Mouse (Mus musculus) embryonic facial prominence, embryonic 10.5 days (tissue): ENCODE data around the gene Mfsd5. TPM values are rescaled to one million over a fixed set of nuclear protein-coding genes. Genes with fewer than 3 reads are reported as not detected.
A peak's percentile ranks its signal among the peaks of the same experiment; 100 is the strongest.

ENCODE experiments used
- DNase-seq: peaks from one replicate; pipeline ENCODE4 v3.0.0-alpha.2; 2017; ENCODE audit warnings: low spot score
- H3K27ac ChIP-seq: fragments of 300-500 bp; sonication (generic); replicated peaks from 2 replicates; pipeline ENCODE4 v1.5.1; 2016; ENCODE audit warnings: mild to moderate bottlenecking
- H3K27me3 ChIP-seq: fragments of 300-500 bp; sonication (generic); replicated peaks from 2 replicates; pipeline ENCODE4 v1.6.1; 2016; ENCODE audit warnings: low read depth, mild to moderate bottlenecking; ENCODE audit not compliant: poor library complexity, severe bottlenecking
- H3K36me3 ChIP-seq: fragments of 300-500 bp; sonication (generic); replicated peaks from 2 replicates; pipeline ENCODE4 v1.6.1; 2016; ENCODE audit warnings: mild to moderate bottlenecking, moderate library complexity
- H3K4me1 ChIP-seq: fragments of 300-500 bp; sonication (generic); 2 replicates; pipeline ENCODE4 v1.6.1; 2016
- H3K4me3 ChIP-seq: fragments of 300-500 bp; sonication (generic); 2 replicates; pipeline ENCODE4 v1.5.1; 2016; ENCODE audit warnings: mild to moderate bottlenecking, moderate library complexity
- H3K9me3 ChIP-seq: fragments of 300-500 bp; sonication (generic); 2 replicates; pipeline ENCODE4 v1.6.1; 2016; ENCODE audit warnings: mild to moderate bottlenecking
- WGBS: fragments of 180-500 bp; shearing (Covaris S2); methylation state at CpG from one replicate; pipeline ENCODE4 v1.1.7; 2016; 5-methylcytosine and 5-hydroxymethylcytosine counted together
- polyA plus RNA-seq: library from polyadenylated mRNA; unstranded; fragments of >200 nt; fragmentation: Nextera tagmentation; extraction: Ambion mirVana; gene quantifications from 2 replicates; pipeline ENCODE4 v1.2.1, GENCODE M21; 2016

The Mfsd5 gene
- polyA plus RNA-seq, 1 experiment from 2014 or later: 63.2 TPM

GRCm38 (mm10) chr15:102310074-102310845 is 31.0 kb downstream of the Mfsd5 start:
- no peak overlapping the region for H3K4me3 ChIP-seq
- no peaks in the 10 kb centered on the region for H3K9me3 ChIP-seq
- H3K27me3 ChIP-seq: no peaks in the 10 kb centered on the region
- WGBS: 80% methylated on average over 10 of the region's 10 CpGs
- DNase-seq: no peak
- H3K27ac ChIP-seq: no peak overlapping the region
- peaks cover 97% of the 10 kb centered on the region for H3K36me3 ChIP-seq
- H3K4me1 ChIP-seq: no peaks in the 10 kb centered on the region

- no peak for DNase-seq
- Histone ChIP-seq H3K4me3 (no peak overlapping the region), H3K9me3 (no peaks in the 10 kb centered on the region), H3K27ac (no peak overlapping the region), H3K4me1 (peaks cover 4% of the 10 kb centered on the region; the same call in 1 of the 2 replicates), H3K36me3 (peaks cover 97% of the 10 kb centered on the region), H3K27me3 (no peaks in the 10 kb centered on the region)
Measured at GRCm38 (mm10) chr15:102311489-102311888, 32.2 kb downstream of the Mfsd5 start.

- H3K4me3 ChIP-seq: no peak overlapping the region
- no peaks in the 10 kb centered on the region for H3K9me3 ChIP-seq
- peaks cover 95% of the 10 kb centered on the region for H3K36me3 ChIP-seq
- no peak for DNase-seq
- 92% methylated on average over 8 of the region's 8 CpGs for WGBS
- peaks cover 4% of the 10 kb centered on the region; the same call in 1 of the 2 replicates for H3K4me1 ChIP-seq
- H3K27me3 ChIP-seq: no peaks in the 10 kb centered on the region
- H3K27ac ChIP-seq: no peak overlapping the region
Measured at GRCm38 (mm10) chr15:102315292-102315691, 36.0 kb downstream of the Mfsd5 start.

- DNase-seq: peak; percentile 59
- Histone ChIP-seq H3K9me3 (no peaks in the 10 kb centered on the region), H3K4me3 (0 out of 2 replicates have a peak overlapping the region, but pooled peaks have one; percentile 16), H3K27me3 (no peaks in the 10 kb centered on the region), H3K27ac (no peak overlapping the region), H3K36me3 (peaks cover 96% of the 10 kb centered on the region), H3K4me1 (peaks cover 4% of the 10 kb centered on the region; the same call in 1 of the 2 replicates)
- 86% methylated on average over 6 of the region's 6 CpGs for WGBS
Measured at GRCm38 (mm10) chr15:102316263-102316662, 37.0 kb downstream of the Mfsd5 start.

- Histone ChIP-seq H3K4me3 (peak overlapping the region; percentile 74), H3K4me1 (peaks cover 11% of the 10 kb centered on the region), H3K9me3 (no peaks in the 10 kb centered on the region), H3K36me3 (peaks cover 71% of the 10 kb centered on the region), H3K27me3 (no peaks in the 10 kb centered on the region), H3K27ac (no peak overlapping the region)
- DNase-seq: no peak
- WGBS: 76% methylated on average over 12 of the region's 12 CpGs
Measured at GRCm38 (mm10) chr15:102324654-102325473, 45.6 kb downstream of the Mfsd5 start.

- Histone ChIP-seq H3K4me3 (peak within 1 kb of the TSS; percentile 74), H3K27ac (peak within 1 kb of the TSS; percentile 92), H3K9me3 (no peaks in the 10 kb centered on the region), H3K27me3 (no peaks in the 10 kb centered on the region), H3K4me1 (peaks cover 14% of the 10 kb centered on the region), H3K36me3 (peaks cover 71% of the 10 kb centered on the region)
- WGBS: 1% methylated on average over 40 of the region's 40 CpGs
- peak; percentile 88 for DNase-seq
Measured at GRCm38 (mm10) chr15:102326022-102326576, 46.8 kb downstream of the Mfsd5 start, which contains the start of gene Pfdn5. Gene Pfdn5, plus strand, starts transcription at chr15:102326116.

- Histone ChIP-seq H3K27ac (peak overlapping the region; percentile 92; the same call in 1 of the 2 replicates), H3K4me3 (peak overlapping the region; percentile 74), H3K27me3 (no peaks in the 10 kb centered on the region), H3K4me1 (peaks cover 20% of the 10 kb centered on the region), H3K9me3 (no peaks in the 10 kb centered on the region), H3K36me3 (peaks cover 66% of the 10 kb centered on the region)
- no peak for DNase-seq
- WGBS: 72% methylated on average over 8 of the region's 8 CpGs
Measured at GRCm38 (mm10) chr15:102326892-102327291, 47.6 kb downstream of the Mfsd5 start.

Other genes starting within 250 kb of the Mfsd5 start
- gene Eif4b, start 205.7 kb upstream of the Mfsd5 start, polyA plus RNA-seq: 133 and 136 TPM in 2 replicates
- 12.3 and 14.9 TPM in 2 replicates for gene Tns2, start 179.0 kb upstream of the Mfsd5 start, polyA plus RNA-seq
- gene Spryd3, start 143.2 kb upstream of the Mfsd5 start, polyA plus RNA-seq: 12.7 and 13.2 TPM in 2 replicates
- 0.26 and 0.36 TPM in 2 replicates for gene Igfbp6, start 135.1 kb upstream of the Mfsd5 start, polyA plus RNA-seq
- 0.09 and 0.18 TPM in 2 replicates for gene Soat2, start 128.9 kb upstream of the Mfsd5 start, polyA plus RNA-seq
- gene Zfp740, start 76.2 kb upstream of the Mfsd5 start, polyA plus RNA-seq: 77.6 and 79.3 TPM in 2 replicates
- 48.6 and 48.7 TPM in 2 replicates for gene Csad, start 74.7 kb upstream of the Mfsd5 start, polyA plus RNA-seq
- gene Itgb7, start 47.5 kb upstream of the Mfsd5 start, polyA plus RNA-seq: 1.1 and 1.6 TPM in 2 replicates
- gene Rarg, start 21.9 kb upstream of the Mfsd5 start, polyA plus RNA-seq: 77.8 and 90.2 TPM in 2 replicates
- gene Gm9918, start 8.9 kb upstream of the Mfsd5 start, polyA plus RNA-seq: 0.75 and 1.3 TPM in 2 replicates
- 55.4 and 57.6 TPM in 2 replicates for gene Espl1, start 16.8 kb downstream of the Mfsd5 start, polyA plus RNA-seq
- gene Pfdn5, start 46.7 kb downstream of the Mfsd5 start, polyA plus RNA-seq: 353 and 356 TPM in 2 replicates
- gene Myg1, start 52.3 kb downstream of the Mfsd5 start, polyA plus RNA-seq: 123 and 126 TPM in 2 replicates
- gene Aaas, start 71.3 kb downstream of the Mfsd5 start, polyA plus RNA-seq: 135 and 137 TPM in 2 replicates
- gene Sp7, start 87.7 kb downstream of the Mfsd5 start, polyA plus RNA-seq: 1.4 and 1.7 TPM in 2 replicates
- 9.9 and 10.6 TPM in 2 replicates for gene Sp1, start 126.7 kb downstream of the Mfsd5 start, polyA plus RNA-seq
- 0.09 and 0.20 TPM in 2 replicates for gene Amhr2, start 165.9 kb downstream of the Mfsd5 start, polyA plus RNA-seq
- gene Prr13, start 179.6 kb downstream of the Mfsd5 start, polyA plus RNA-seq: 73.1 and 77.4 TPM in 2 replicates
- gene Pcbp2, start 191.1 kb downstream of the Mfsd5 start, polyA plus RNA-seq: 206 and 217 TPM in 2 replicates
- 7.6 TPM in 1 of 2 replicates, not detected in the other for gene Gm10337, start 224.3 kb downstream of the Mfsd5 start, polyA plus RNA-seq
- gene Map3k12, start 237.6 kb downstream of the Mfsd5 start, polyA plus RNA-seq: 29.1 and 32.3 TPM in 2 replicates
- gene Tarbp2, start 238.7 kb downstream of the Mfsd5 start, polyA plus RNA-seq: 140 and 143 TPM in 2 replicates
- gene Npff, start 245.5 kb downstream of the Mfsd5 start, polyA plus RNA-seq: 1.8 and 2.8 TPM in 2 replicates